Mouse (Mus musculus) activated CD4-positive, CD25-positive, alpha-beta regulatory T cell, adult 4 months (primary cell): ENCODE measurements around the gene Gm10840. TPM values are rescaled to one million over a fixed set of nuclear protein-coding genes. Genes with fewer than 3 reads are reported as not detected.
"Not testable (repeated sequence)": the region's sequence is repeated elsewhere in the genome, so short reads cannot be mapped to it uniquely, and the experiment has no call there.

ENCODE experiments used
- ATAC-seq: one replicate; pipeline ENCODE4 v1.8.0; 2017
- polyA plus RNA-seq, 2 experiments: library from polyadenylated mRNA; unstranded; fragments of 100-300 nt; shearing (Covaris generic); gene quantifications; one replicate each; pipeline ENCODE4 v1.2.1; 2017

The Gm10840 gene
- polyA plus RNA-seq, 2 experiments from 2014 or later = not detected

- no peak for ATAC-seq
Measured at GRCm38 (mm10) chr11:106198277-106198676, 37.6 kb downstream of the Gm10840 start.

GRCm38 (mm10) chr11:106199997-106200396, 39.3 kb downstream of the Gm10840 start:
- not testable (repeated sequence) for ATAC-seq

GRCm38 (mm10) chr11:106200756-106201155, 40.1 kb downstream of the Gm10840 start:
- peak; percentile 62 for ATAC-seq

GRCm38 (mm10) chr11:106201337-106202122, 40.9 kb downstream of the Gm10840 start:
- ATAC-seq = peak; percentile 37

GRCm38 (mm10) chr11:106202123-106202465, 41.4 kb downstream of the Gm10840 start, which contains the start of gene Strada:
Gene Strada (minus strand): TSS chr11:106202168.
- ATAC-seq = peak; percentile 64

Other genes starting within 250 kb of the Gm10840 start
- gene Cyb561, start 207.5 kb upstream of the Gm10840 start, polyA plus RNA-seq = 1 to 10 TPM in 1 of 2 experiments, under 1 TPM in 1; 0.63 to 1.4 TPM
- gene Ace, start 192.9 kb upstream of the Gm10840 start, polyA plus RNA-seq = under 1 TPM in 1 of 2 experiments, not detected in 1; 0.11 TPM
- gene Ace3, start 166.2 kb upstream of the Gm10840 start, polyA plus RNA-seq = not detected
- not detected for gene Kcnh6, start 152.7 kb upstream of the Gm10840 start, polyA plus RNA-seq
- 10 to 100 TPM; 22.9 to 23.3 TPM for gene Dcaf7, start 124.0 kb upstream of the Gm10840 start, polyA plus RNA-seq
- gene Taco1, start 94.8 kb upstream of the Gm10840 start, polyA plus RNA-seq = 10 to 100 TPM; 11.8 to 13.2 TPM
- 10 to 100 TPM; 14.8 to 21.2 TPM for gene Map3k3, start 76.2 kb upstream of the Gm10840 start, polyA plus RNA-seq
- 100 to 1,000 TPM; 633 to 743 TPM for gene Limd2, start within 50 bp of the Gm10840 start, polyA plus RNA-seq
- gene Strada, start 41.3 kb downstream of the Gm10840 start, polyA plus RNA-seq = 10 to 100 TPM; 30.1 to 33.5 TPM
- 10 to 100 TPM; 65.0 to 74.5 TPM for gene Ccdc47, start 55.5 kb downstream of the Gm10840 start, polyA plus RNA-seq
- gene Ddx42, start 56.1 kb downstream of the Gm10840 start, polyA plus RNA-seq = 10 to 100 TPM; 59.1 to 71.5 TPM
- gene Ftsj3, start 95.2 kb downstream of the Gm10840 start, polyA plus RNA-seq = 10 to 100 TPM; 43.4 to 53.4 TPM
- gene Psmc5, start 95.3 kb downstream of the Gm10840 start, polyA plus RNA-seq = 100 to 1,000 TPM; 140 to 180 TPM
- 10 to 100 TPM; 17.6 to 23.2 TPM for gene Smarcd2, start 112.1 kb downstream of the Gm10840 start, polyA plus RNA-seq
- gene Tcam1, start 115.8 kb downstream of the Gm10840 start, polyA plus RNA-seq = under 1 TPM; 0.12 to 0.43 TPM
- gene Gh, start 141.0 kb downstream of the Gm10840 start, polyA plus RNA-seq = not detected
- gene Cd79b, start 153.9 kb downstream of the Gm10840 start, polyA plus RNA-seq = 10 to 100 TPM; 48.0 to 77.5 TPM
- under 1 TPM in 1 of 2 experiments, not detected in 1; 0.09 TPM for gene Scn4a, start 192.4 kb downstream of the Gm10840 start, polyA plus RNA-seq
- 1 to 10 TPM; 1.1 to 1.2 TPM for gene Prr29, start 204.6 kb downstream of the Gm10840 start, polyA plus RNA-seq
- gene Icam2, start 227.2 kb downstream of the Gm10840 start, polyA plus RNA-seq = 100 to 1,000 TPM in 1 of 2 experiments, 10 to 100 TPM in 1; 94.3 to 114 TPM